Mouse (Mus musculus) hematopoietic stem cell, adult 5-6 weeks (primary cell): ENCODE measurements around the gene Lsm12. TPM values are rescaled to one million over a fixed set of nuclear protein-coding genes. Genes with fewer than 3 reads are reported as not detected.
"Not testable (repeated sequence)": the region's sequence is repeated elsewhere in the genome, so short reads cannot be mapped to it uniquely, and the experiment has no call there.

Experiments used
- ATAC-seq, 2 experiments: fragments of 125-278 bp in 1 of 2; replicated peaks in 1 of 2; 2 replicates each; pipeline ENCODE4 v1.8.0; 2016 to 2017; ENCODE audit warnings: inconsistent platforms in 2 of 2, mild to moderate bottlenecking in 2 of 2, moderate number of reproducible peaks in 2 of 2, low read depth in 1 of 2, moderate TSS enrichment in 1 of 2; ENCODE audit not compliant: low FRiP score in 2 of 2, poor library complexity in 2 of 2, severe bottlenecking in 2 of 2, insufficient read depth in 1 of 2, low TSS enrichment in 1 of 2
- total RNA-seq: library from RNA; stranded (forward); fragments of 172-1452, 232-1000 nt; gene quantifications from 2 replicates; pipeline ENCODE4 v1.2.3, GENCODE M21; 2017

The Lsm12 gene
- total RNA-seq, 1 experiment from 2014 or later = 74.3 TPM

DNA sequence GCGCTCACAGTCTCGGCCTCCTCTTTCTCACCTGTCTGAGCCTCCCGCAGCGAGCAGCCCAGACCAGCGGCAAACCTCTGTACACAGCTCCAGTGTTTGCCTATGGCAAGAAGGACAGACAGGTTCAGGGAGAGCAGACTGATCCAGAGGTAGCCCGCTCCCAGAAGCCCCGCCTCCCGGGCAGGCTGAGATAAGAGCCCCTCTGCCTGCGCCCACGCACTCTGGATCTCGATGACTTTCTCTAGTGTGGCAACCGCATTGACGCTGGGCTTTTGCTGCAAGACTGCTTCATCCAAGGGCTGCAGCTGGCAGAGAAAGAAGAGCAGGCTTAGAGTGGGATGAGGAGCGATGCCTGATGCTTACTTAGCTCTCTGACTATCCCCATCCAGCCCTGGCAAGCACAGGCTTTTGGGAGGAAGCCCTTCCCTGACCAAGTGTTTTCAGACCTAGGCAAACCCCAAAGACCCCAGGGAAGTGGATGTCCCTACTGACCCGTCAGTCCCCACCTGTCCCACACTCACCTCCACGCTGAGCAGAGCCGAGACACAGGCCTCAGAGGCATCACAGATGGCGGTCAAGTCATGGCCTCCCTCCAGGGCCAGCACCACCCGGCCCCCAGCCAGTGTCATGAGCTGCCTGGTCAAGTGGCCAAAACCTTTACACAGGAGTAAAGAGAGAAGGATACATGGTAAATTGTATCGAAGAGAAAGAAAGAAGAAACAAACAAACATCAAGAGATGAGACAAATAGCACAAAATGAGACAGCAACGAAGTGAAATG is 11.1 kb upstream of the Lsm12 start:
- ATAC-seq = no peak

DNA sequence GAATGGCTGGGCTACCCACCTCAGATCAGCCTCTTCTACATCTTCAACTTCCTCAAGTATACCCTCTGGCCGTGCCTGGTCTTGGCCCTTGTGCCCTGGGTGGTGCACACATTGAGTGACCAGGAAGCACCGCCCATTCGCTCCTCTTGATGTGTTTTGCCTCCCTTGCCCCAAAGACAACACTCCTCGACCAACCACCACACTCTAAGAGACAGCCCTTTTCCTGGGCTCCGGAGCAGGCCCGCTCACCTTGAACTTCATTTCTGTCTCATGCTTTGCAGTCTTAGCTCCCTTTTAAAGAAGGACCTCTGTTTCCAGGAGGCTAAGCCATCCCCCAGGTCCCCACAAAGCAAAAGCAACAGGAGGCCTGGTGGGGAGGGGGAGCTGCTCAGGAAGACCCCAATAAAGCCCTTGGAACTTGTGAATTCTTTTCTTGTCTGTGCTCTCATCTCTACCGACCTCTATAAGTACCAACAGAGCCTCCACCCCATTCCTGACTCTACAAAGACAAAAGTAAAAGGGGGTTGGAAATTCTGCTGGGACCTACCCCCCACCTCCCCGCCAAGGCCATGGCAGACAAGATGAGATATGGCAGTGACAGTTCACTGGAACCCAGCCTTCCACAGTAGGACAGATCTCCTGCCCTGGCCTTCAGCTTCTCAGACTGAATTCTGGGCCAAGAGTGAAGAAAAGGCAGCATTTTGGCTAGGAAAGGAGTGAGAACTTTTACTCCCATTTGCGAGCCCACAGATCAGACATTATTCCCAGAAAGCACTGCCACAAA is 8.8 kb upstream of the Lsm12 start:
- no peak for ATAC-seq

DNA sequence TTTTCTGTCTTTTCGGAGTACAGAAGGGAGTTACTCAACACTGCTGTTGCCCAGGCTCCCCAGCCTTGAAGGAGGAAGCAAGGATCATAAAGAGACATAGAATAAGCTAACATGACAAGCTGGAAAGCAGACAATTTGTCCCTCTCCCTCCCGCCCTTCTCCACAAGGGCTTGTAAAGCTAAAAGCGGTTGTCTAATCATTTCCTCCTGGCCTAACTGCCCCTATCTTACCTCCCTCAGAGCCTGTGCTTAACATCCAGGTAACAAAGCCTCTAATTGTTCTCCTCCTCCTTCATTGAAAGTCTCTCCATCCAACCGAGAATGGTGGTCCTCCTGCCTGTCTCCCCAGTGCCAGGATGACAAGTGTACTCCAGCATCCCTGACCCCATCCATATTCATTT is 5.8 kb upstream of the Lsm12 start:
- no peak for ATAC-seq

DNA sequence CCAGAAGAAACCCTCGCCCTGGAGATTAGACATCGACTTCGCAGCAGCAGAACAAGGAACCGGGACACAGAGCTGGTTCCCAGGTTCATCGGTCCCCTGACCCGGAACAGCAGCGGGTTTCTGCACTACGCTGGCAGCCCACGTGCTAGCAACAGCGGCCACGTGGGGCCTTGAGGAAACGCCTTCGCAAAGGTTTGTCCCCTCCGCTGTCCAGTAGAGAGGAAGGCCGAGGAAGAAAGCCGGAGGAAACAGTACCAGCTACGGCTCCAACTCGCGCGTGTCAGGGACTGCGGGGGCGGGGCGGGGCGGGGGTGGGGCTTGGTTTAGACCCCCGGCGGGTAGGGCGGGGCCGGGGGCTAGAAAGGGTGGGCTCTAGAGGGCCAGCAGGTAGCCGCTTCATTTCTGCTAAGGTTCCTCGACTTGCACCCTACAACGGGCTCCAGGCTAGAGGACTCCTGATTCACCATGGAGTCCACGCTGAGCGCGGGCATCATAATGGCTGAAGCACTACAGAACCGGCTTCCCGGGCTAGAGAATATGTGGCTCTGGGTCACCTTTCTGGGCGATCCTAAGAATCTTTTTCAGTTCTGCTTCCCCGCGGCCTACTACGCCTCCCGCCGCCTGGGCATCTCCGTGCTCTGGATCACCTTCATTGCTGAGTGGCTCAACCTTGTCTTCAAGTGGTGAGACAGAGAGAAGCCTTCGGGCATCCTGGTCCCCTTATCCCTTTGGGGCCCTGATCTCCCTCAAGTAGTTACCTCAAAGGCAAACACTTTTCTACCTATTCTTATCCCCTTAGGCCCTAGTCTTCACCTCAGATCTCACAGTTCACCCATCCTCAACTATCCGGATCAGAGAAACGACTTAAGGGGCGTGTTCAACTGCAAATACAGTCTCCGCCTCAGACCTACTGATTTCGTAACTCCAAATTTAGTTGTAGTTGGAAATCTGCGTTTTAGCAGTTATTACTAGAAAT is 4.7 kb upstream of the Lsm12 start, which contains the start of gene G6pc3:
Gene G6pc3 (plus strand): TSS at position 160 of the 976 bp plus-strand sequence.
- ATAC-seq = peak; percentile 79 to 85

DNA sequence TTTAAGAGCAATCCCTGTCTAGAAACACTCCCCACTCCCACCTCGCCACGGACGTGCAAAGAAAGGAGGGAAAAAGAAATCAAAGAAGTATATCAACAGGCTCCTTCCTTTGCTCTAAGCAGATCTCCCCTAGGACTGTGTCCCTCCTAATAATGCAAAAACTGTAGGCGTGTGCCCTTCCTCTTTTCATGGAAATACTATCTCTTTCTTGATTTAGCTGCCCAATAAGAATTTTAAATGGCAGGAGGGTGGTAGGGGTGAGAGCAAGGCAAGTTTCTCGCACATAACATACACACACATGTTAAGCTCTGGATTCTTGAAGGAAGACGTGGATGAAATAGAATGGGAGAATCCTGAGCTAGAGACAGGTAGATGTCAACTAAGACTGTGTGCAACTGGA is 3.9 kb upstream of the Lsm12 start:
- ATAC-seq = no peak

DNA sequence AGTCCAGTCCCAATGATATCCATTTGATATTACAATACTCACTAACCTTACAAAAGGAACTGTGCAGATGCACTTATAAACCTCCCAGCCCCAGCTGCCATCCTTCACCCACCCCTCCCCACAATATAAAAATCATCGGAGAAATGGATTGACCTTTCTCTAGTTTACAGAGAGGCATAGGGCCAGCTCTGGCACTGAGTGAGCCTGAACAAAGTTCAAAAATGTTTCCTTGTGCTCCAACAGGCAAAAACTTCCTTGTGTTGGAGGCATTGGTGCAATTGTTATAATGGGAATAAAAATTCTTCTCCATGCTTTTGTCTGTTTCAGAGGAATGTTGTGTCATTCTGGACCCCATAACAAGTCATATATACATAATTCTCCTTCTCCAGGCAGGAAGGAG is 1.1 kb upstream of the Lsm12 start:
- ATAC-seq = no peak

DNA sequence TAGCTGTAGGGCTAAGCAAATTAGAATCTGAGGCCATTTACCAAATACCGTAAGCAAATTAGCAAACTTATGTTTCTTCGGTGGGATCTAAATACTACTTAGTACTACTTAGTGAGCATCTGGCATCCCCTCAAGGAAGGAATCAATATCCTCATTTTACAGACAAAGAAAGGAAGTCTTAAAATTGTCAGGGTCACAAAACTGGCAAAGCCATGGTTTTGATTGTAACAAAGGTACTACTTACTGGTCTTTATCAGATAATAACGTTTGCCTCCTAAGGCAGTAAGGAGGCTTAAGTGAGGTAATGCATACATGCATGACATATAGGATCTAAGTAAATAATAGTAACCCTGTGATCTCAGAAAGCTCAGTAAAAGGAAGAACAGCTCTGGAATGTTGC is 581 bp upstream of the Lsm12 start:
- no peak for ATAC-seq

DNA sequence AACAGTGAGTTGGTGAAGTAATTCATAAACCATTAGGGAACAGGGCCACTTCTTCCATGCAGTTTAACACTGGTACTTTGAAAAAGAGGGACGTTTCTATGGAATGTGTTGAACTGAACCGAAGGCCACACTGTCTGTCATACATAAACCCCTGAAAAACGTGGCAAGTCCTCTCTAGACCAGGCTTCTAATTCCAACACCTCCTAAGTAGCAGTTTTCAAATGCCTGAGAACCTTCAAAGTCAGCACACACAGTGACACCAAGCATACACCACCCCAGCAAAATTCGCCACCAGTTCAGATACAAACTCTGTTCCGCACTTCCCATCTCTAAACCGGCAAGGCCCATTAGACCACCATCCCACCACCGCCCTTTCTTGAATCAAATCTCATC is 847 bp downstream of the Lsm12 start:
- ATAC-seq = 0 out of 4 replicates have a peak, but pooled peaks of 1 of the 2 experiments have one; percentile 1

DNA sequence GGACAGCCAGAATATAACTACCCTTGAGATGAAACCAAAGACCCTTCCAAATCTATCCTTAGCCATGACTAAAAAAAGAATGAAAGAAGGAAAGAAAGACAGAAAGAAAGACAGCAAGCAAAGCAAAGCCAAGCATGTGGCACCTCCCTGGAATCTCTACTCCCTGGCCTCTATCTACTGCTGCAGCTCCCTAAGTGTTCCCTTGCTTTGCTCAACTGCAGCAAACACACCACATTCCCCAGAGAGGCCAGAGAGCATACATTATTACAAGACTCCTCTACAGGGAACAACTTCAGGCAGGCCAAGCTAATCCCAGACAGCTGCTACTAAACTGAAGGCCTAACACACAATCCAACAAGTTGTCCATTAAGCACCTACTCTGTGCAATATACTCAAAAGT is 5.3 kb downstream of the Lsm12 start:
- ATAC-seq = no peak

DNA sequence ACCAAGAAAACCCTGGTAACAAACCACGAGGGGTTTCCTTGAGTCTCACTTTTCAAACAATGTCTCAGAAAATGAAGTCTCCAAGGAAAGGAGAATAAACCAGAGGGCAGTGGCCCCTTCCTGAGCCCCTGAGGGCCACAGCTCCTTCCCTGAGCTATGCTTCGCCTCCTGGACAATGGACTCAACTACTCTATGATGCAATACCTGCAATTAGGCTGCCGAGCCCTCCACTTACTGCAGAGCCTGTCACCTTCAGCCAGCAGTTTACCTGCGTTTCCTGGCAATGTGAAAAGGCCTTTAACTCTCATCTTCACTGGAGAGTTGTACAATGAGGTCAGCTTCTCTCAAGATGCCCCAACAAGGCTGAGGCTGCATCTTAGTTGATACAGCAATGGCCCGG is 16.4 kb downstream of the Lsm12 start:
- no peak for ATAC-seq

DNA sequence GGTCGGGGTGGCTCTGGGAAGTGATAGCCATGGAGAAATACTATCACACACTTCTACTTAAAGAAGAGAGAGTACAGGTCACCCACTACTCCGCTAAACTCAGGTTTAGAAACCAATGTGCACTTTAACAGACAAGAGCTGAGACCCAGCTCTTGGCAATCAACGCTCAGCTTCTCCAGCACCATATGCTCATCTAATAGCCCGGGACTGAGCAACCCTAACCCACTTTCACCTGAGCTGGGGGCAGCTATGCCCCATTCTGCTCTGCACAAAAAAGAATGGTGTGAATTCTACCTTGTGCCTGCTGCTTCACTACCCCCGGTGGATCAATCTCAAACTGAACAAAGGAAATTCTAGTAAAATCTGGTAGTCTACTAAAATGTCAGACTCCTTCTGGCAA is 17.6 kb downstream of the Lsm12 start:
- ATAC-seq = no peak

DNA sequence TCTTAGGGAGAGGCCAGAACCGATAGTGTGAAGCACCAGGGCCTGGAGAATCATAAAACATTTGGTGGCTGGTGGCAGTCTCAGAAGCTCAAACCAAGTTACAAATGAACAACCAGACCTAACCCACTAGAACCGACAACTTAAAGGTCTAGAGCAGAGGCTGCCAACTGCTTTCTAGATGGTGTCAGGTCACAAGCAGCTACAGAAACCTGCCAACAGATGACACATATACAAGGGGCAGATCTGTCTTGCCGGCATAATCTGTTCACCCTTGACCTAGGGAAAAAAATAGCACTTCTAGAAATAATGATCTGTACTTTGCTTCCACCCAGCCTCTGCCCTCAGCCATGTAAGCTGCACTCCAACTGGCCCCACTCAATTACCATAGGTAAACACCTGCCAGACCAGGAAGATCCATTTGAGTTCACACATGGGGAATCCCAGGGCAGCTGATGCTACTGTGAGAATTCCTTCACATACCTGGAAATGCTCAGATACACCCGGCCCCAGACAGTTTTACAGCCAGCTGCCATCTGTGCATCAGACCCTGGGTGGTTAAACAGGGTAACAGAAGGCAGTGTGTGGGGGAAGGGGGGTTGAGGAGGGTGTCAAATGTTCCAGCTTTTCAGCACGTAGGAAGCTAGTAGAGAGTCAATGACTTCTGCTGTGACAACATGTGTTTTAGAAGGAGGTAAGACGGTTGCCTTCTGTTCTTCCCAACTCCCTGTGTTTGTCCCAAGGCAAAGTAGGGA is 18.9 kb downstream of the Lsm12 start:
- ATAC-seq = no peak

DNA sequence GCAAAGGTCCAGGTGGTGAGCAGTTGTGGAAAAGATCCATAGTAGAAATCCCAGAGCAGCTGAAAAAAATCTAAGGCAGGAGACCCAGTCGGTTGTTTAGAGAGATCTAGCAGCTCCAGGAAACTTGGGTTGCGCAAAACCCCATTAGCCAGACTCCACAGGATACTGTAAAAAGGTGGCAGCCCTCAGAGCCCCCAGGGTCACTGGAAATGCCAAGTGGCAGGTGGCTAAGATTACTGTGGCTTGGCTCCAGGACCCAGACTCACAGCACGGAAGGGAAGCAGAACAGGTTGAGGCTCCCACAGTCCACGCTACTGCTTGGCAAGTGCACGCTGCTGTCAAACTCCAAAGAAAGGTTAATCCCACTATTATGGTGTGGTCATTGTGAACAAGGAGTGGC is 25.3 kb downstream of the Lsm12 start:
- no peak for ATAC-seq

DNA sequence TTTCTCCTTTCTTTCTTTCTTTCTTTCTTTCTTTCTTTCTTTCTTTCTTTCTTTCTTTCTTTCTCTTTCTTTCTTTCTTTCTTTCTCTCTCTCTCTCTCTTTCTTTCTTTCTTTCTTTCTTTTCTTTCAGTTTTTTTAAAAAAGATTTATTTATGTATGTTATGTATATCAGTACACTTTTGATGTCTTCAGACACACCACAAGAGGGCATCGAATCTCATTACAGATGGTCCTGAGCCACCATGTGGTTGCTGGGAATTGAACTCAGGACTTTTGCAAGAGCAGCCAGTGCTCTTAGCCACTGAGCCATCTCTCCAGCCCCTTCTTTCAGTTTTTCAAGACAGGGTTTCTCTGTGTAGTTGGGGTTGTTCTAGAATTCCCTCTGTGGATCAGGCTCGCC is 27.1 kb downstream of the Lsm12 start:
- ATAC-seq = not testable (repeated sequence)

DNA sequence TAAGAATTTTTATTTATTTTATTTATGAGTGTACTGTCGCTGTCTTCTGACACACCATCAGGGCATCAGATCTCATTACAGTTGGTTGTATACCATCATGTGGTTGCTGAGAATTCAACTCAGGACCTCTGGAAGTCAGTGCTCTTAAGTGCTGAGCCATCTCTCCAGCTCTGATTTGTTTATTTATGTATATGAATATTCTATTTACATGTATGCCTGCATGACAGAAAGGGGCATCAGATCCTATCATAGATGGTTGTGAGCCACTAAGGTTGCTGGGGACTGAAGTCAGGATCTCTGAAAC is 28.4 kb downstream of the Lsm12 start:
- ATAC-seq = no peak

DNA sequence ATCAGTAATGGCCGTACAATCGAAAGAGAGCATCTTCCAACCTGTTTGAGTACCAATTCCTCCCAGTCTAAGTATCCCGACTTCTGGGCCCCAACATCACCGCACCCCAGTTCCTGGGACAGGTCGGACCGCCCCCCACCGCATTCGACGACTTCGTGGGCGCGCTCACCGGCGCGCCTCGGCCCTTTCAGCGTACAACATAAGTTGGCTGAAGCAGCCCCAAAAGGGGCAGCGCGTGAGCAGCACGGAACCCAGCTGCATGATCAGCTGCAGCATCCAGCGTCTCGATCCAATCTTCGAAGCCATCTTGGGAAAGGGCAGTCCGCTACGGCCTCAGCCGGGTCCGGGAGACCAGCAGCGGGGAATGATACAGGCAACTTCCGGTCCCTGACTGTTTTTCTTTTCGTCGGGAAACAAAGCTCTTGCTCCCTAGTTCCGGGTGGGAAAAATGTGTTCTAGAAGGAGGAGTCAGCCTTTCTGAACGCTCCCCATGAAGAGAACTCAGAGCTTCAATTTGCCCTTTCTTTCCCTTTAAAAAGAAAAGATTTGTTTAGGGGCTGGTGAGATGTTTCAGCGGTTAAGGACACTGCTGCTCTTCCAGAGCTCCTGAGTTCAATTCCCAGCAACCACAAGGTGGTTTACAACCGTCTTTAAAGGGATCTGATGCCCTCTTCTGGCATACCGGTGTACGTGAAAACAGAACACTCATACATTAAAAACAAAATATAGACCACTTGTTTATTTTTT is 28.9 kb downstream of the Lsm12 start, which contains the start of gene Tmem101:
Gene Tmem101 (minus strand): TSS at position 366 of the 747 bp plus-strand sequence.
- ATAC-seq = peak; percentile 68 to 87
